ENCODE assay signal across 8 mouse cellular contexts in the genomic region with DNA sequence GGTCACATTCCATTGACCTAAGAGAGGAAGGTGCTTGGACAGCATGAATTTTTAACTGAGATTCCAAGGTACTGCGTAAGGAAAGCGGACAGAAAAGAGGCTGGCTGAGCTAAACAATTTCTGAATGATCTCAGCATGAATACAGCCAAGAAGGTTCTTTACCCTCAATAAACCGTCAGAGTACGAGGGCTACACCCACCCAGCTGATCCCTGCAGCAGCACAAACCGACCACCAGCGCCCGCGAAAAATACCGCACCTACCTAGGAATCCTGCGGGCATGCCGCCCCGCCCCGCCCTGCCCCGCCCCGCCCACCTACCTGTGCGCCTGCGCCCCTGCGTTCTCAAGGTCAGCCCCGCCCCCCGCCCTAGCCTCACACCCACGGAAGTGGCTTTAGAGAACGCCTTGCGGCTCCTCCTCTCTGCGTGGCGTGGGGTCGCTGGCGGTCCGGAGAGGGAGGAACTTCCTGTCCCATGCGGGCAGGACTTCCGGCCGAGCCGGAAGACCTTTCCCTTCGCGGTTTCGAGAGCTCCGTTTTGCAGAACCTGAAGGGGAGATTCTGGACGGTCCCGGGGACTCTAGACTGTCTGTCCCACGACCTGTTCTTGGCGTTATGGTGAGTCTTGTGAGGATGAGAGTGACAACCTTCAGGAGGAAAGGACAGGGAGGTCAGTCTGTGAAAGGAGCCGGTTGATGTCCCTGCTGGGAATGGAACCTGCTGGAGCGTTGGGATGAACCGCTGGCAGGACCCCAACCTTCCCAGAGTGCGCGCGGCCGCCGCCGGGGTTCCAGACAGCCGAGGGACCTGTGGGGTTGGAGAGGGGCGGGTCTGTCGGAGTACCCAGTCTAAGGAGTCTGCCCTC. TPM values are rescaled to one million over a fixed set of nuclear protein-coding genes. Genes with fewer than 3 reads are reported as not detected.
DNase-seq lines count a peak whose midpoint lies in the region; ATAC-seq lines count a peak whose summit lies in the region.

A gene (plus strand): TSS at position 477 of the 862 bp plus-strand sequence.

- peak; percentile 98 for ATAC-seq in heart, embryonic 13.5 days (ENCODE audit: extremely low read depth, insufficient number of reproducible peaks, low FRiP score, low TSS enrichment)
- ATAC-seq in liver, embryonic 12.5 days: peak; percentile 99
- ATAC-seq in stomach, embryonic 15.5 days (ENCODE audit: insufficient read depth, low FRiP score, low read depth): peak; percentile 98

- peak within 1 kb of the TSS; percentile 68 for H3K27ac ChIP-seq in brown adipose tissue, adult 24 weeks (replicated peaks; ENCODE audit: low read depth, low read length)
- H3K27ac ChIP-seq in heart, embryonic 13.5 days (replicated peaks): peak within 1 kb of the TSS; percentile 86
- H3K27ac ChIP-seq in liver, embryonic 12.5 days: peak within 1 kb of the TSS; percentile 73
- peak within 1 kb of the TSS; percentile 82 for H3K27ac ChIP-seq in stomach, embryonic 15.5 days

- H3K4me2 ChIP-seq in heart, embryonic 13.5 days: peak within 1 kb of the TSS; percentile 93
- peak within 1 kb of the TSS; percentile 87 for H3K4me2 ChIP-seq in liver, embryonic 12.5 days
- H3K4me2 ChIP-seq in stomach, embryonic 15.5 days: peak within 1 kb of the TSS; percentile 84

- no peaks in the 10 kb centered on the region for H3K27me3 ChIP-seq in heart, embryonic 13.5 days (replicated peaks)
- no peaks in the 10 kb centered on the region for H3K27me3 ChIP-seq in liver, embryonic 12.5 days (replicated peaks)
- H3K27me3 ChIP-seq in stomach, embryonic 15.5 days (replicated peaks): no peaks in the 10 kb centered on the region

- H3K9me3 ChIP-seq in heart, embryonic 13.5 days: no peaks in the 10 kb centered on the region
- no peaks in the 10 kb centered on the region for H3K9me3 ChIP-seq in liver, embryonic 12.5 days (replicated peaks)
- no peaks in the 10 kb centered on the region for H3K9me3 ChIP-seq in stomach, embryonic 15.5 days

- peaks cover 6% of the 10 kb centered on the region for H3K4me1 ChIP-seq in brown adipose tissue, adult 24 weeks (ENCODE audit: control insufficient read depth, insufficient read depth, insufficient read length, low read length)
- H3K4me1 ChIP-seq in heart, embryonic 13.5 days: peaks cover 18% of the 10 kb centered on the region
- peaks cover 23% of the 10 kb centered on the region for H3K4me1 ChIP-seq in liver, embryonic 12.5 days
- H3K4me1 ChIP-seq in stomach, embryonic 15.5 days: peaks cover 6% of the 10 kb centered on the region

- 1% methylated on average over 50 of the region's 52 CpGs for WGBS in heart, embryonic 13.5 days
- WGBS in liver, embryonic 12.5 days (ENCODE audit: insufficient replicate concordance): under 1% methylated on average over 49 of the region's 52 CpGs
- WGBS in stomach, embryonic 15.5 days: under 1% methylated on average over 48 of the region's 52 CpGs

- no peaks in the 10 kb centered on the region for H3K36me3 ChIP-seq in heart, embryonic 13.5 days
- H3K36me3 ChIP-seq in liver, embryonic 12.5 days: no peaks in the 10 kb centered on the region
- no peaks in the 10 kb centered on the region for H3K36me3 ChIP-seq in stomach, embryonic 15.5 days

- peak; percentile 89 for DNase-seq in CD4-positive, CD25-positive, alpha-beta regulatory T cell, adult 2 months (ENCODE audit: low read depth, low spot score)
- peak; percentile 36 for DNase-seq in fat pad, adult 2 months (ENCODE audit: extremely low read depth, low read depth, low spot score)
- peak; percentile 93 for DNase-seq in kidney, postnatal 10 days
- peak; percentile 83 to 85 for DNase-seq in natural killer cell, adult 2 months (ENCODE audit: low spot score in 2 of 2)

- peak within 1 kb of the TSS; percentile 90 for H3K9ac ChIP-seq in heart, embryonic 13.5 days
- H3K9ac ChIP-seq in liver, embryonic 12.5 days: peak within 1 kb of the TSS; percentile 77
- peak within 1 kb of the TSS; percentile 60 for H3K9ac ChIP-seq in stomach, embryonic 15.5 days

- H3K4me3 ChIP-seq in brown adipose tissue, adult 24 weeks (ENCODE audit: insufficient read depth, low read depth, low read length): peak within 1 kb of the TSS; percentile 78
- H3K4me3 ChIP-seq in heart, embryonic 13.5 days: peak within 1 kb of the TSS; percentile 87
- H3K4me3 ChIP-seq in liver, embryonic 12.5 days: peak within 1 kb of the TSS; percentile 81
- H3K4me3 ChIP-seq in stomach, embryonic 15.5 days (replicated peaks): peak within 1 kb of the TSS; percentile 77

RNA-seq across cellular contexts. Expression of the gene that starts here (rescaled TPM):
- polyA plus RNA-seq in brown adipose tissue, adult 24 weeks (2012; ENCODE audit: insufficient read depth, insufficient read length, missing spikeins): 10.5 and 13.0 TPM in 2 replicates
- 8.6 and 9.3 TPM in 2 replicates for polyA plus RNA-seq in heart, embryonic 13.5 days (2015; fragmentation: Nextera tagmentation; extraction: Ambion mirVana)
- 7.8 and 8.7 TPM in 2 replicates for polyA plus RNA-seq in liver, embryonic 12.5 days (2016; fragmentation: Nextera tagmentation; extraction: Ambion mirVana)
- polyA plus RNA-seq in stomach, embryonic 15.5 days (2015; fragmentation: Nextera tagmentation; extraction: Ambion mirVana): 16.1 and 16.2 TPM in 2 replicates

Comparison
In these comparisons a context has a peak if more than half of its experiments do, and no peak if none do; other contexts are left out.
1. Peak in every context shown above with its lines: DNase-seq, ATAC-seq, H3K4me3 ChIP-seq and H3K27ac ChIP-seq.
2. DNase-seq: peak in every context shown above with its lines; median percentile 93 in kidney, postnatal 10 days; 89 in CD4-positive, CD25-positive, alpha-beta regulatory T cell, adult 2 months; 84 in natural killer cell, adult 2 months; 36 in fat pad, adult 2 months.